Comparison of ENCODE assay signal across 12 mouse cellular contexts in the genomic region with DNA sequence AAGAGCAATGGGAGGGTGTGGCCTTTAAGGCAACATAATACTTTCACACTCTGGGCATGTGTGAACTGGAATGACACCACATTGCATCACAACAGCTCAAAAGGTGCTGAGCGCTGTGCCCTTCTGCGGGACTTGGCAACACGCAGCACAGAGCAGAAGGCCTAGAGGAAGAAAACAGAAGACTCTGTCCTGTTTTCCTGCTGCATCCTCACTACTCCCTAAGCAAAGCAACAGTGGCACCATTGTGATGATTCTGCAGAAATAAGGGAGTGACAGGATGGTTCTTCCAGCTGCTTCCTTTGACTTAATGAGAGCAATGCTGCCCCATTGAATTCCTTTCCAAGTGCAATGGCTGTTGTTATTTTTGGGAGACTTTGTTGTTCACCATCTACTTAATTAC.
A peak's percentile ranks its signal among the peaks of the same experiment; 100 is the strongest.
DNase-seq lines count a peak whose midpoint lies in the region; ATAC-seq and TF ChIP-seq lines count a peak whose summit lies in the region.
"Had no signal": no experiment of that assay in that cellular context is flagged by ENCODE, and none has a peak within 500 bp of the region (broad histone marks: within the 10 kb centered on the region; RNA-seq: fewer than 3 reads in every experiment).

No protein-coding gene starts in this region.

- TF ChIP-seq CTCF in midbrain, postnatal 0 days (IDR thresholded peaks at IDR 0.05), result no peak

- H3K36me3 ChIP-seq in heart, embryonic 12.5 days, result no peaks in the 10 kb centered on the region
- no peaks in the 10 kb centered on the region for H3K36me3 ChIP-seq in midbrain, postnatal 0 days (ENCODE audit: insufficient read depth, low read length)
- no peaks in the 10 kb centered on the region for H3K36me3 ChIP-seq in midbrain, embryonic 16.5 days (ENCODE audit: control insufficient read depth, insufficient read depth, low read length)
- no peaks in the 10 kb centered on the region for H3K36me3 ChIP-seq in heart, embryonic 13.5 days
- H3K36me3 ChIP-seq: midbrain, embryonic 13.5 days had no signal

- no peak for ATAC-seq in heart, embryonic 12.5 days (ENCODE audit: insufficient number of reproducible peaks, low FRiP score)
- ATAC-seq in midbrain, postnatal 0 days (ENCODE audit: low FRiP score), result peak; percentile 47; the same call in 1 of the 2 replicates
- ATAC-seq in midbrain, embryonic 16.5 days, result no peak
- no peak for ATAC-seq in heart, embryonic 13.5 days (ENCODE audit: extremely low read depth, insufficient number of reproducible peaks, low FRiP score, low TSS enrichment)
- ATAC-seq: intestine, postnatal 0 days; midbrain, embryonic 13.5 days had no signal

- H3K4me1 ChIP-seq in heart, embryonic 12.5 days (replicated peaks), result peaks cover 10% of the 10 kb centered on the region
- H3K4me1 ChIP-seq in midbrain, postnatal 0 days (ENCODE audit: insufficient read depth, low read length), result no peaks in the 10 kb centered on the region
- H3K4me1 ChIP-seq in midbrain, embryonic 16.5 days (ENCODE audit: control insufficient read depth, insufficient read depth, low read length), result no peaks in the 10 kb centered on the region
- peaks cover 22% of the 10 kb centered on the region for H3K4me1 ChIP-seq in heart, embryonic 13.5 days
- H3K4me1 ChIP-seq: midbrain, embryonic 13.5 days had no signal

- H3K4me2 ChIP-seq in heart, embryonic 12.5 days, result no peak overlapping the region
- H3K4me2 ChIP-seq in midbrain, postnatal 0 days (ENCODE audit: low read depth, low read length, poor library complexity, severe bottlenecking), result no peak overlapping the region
- no peak overlapping the region for H3K4me2 ChIP-seq in midbrain, embryonic 16.5 days (ENCODE audit: low read length)
- no peak overlapping the region for H3K4me2 ChIP-seq in heart, embryonic 13.5 days
- H3K4me2 ChIP-seq: midbrain, embryonic 13.5 days had no signal

- no peaks in the 10 kb centered on the region for H3K9me3 ChIP-seq in heart, embryonic 12.5 days (replicated peaks)
- H3K9me3 ChIP-seq in midbrain, postnatal 0 days (ENCODE audit: low read length), result no peaks in the 10 kb centered on the region
- no peaks in the 10 kb centered on the region for H3K9me3 ChIP-seq in midbrain, embryonic 16.5 days (replicated peaks; ENCODE audit: control insufficient read depth, low read length, poor library complexity, severe bottlenecking)
- no peaks in the 10 kb centered on the region for H3K9me3 ChIP-seq in heart, embryonic 13.5 days
- H3K9me3 ChIP-seq: midbrain, embryonic 13.5 days had no signal

- WGBS in heart, embryonic 12.5 days, result 76% methylated on average over 3 of the region's 3 CpGs
- 81% methylated on average over 3 of the region's 3 CpGs for WGBS in midbrain, postnatal 0 days
- 93% methylated on average over 3 of the region's 3 CpGs for WGBS in midbrain, embryonic 16.5 days
- WGBS in heart, embryonic 13.5 days, result 83% methylated on average over 3 of the region's 3 CpGs

- DNase-seq in heart, adult 11 months, result peak; percentile 97
- DNase-seq in midbrain, postnatal 0 days (ENCODE audit: low spot score), result peak; percentile 30
- no peak for DNase-seq in testis, postnatal 14 days (ENCODE audit: low spot score)
- DNase-seq in cerebellum, adult 11 months, result no peak
- DNase-seq in cerebellum, adult 9-10 months, result no peak
- DNase-seq: cerebellum, postnatal 25 days; liver had no signal

- H3K4me3 ChIP-seq in heart, embryonic 12.5 days, result no peak overlapping the region
- no peak overlapping the region for H3K4me3 ChIP-seq in midbrain, postnatal 0 days (ENCODE audit: low read depth, low read length)
- H3K4me3 ChIP-seq in midbrain, embryonic 16.5 days (ENCODE audit: low read depth, low read length), result no peak overlapping the region
- H3K4me3 ChIP-seq in heart, embryonic 13.5 days, result no peak overlapping the region
- H3K4me3 ChIP-seq: midbrain, embryonic 13.5 days had no signal

- H3K27ac ChIP-seq in heart, embryonic 12.5 days (ENCODE audit: poor library complexity, severe bottlenecking), result no peak overlapping the region
- no peak overlapping the region for H3K27ac ChIP-seq in midbrain, postnatal 0 days (ENCODE audit: low read depth, low read length)
- no peak overlapping the region for H3K27ac ChIP-seq in midbrain, embryonic 16.5 days (ENCODE audit: low read length)
- 0 out of 2 replicates have a peak overlapping the region, but pooled peaks have one; percentile 12 for H3K27ac ChIP-seq in heart, embryonic 13.5 days (replicated peaks)
- H3K27ac ChIP-seq: midbrain, embryonic 13.5 days had no signal

- no peak overlapping the region for H3K9ac ChIP-seq in heart, embryonic 12.5 days
- H3K9ac ChIP-seq in midbrain, postnatal 0 days (replicated peaks; ENCODE audit: low read length, poor library complexity, severe bottlenecking), result no peak overlapping the region
- no peak overlapping the region for H3K9ac ChIP-seq in midbrain, embryonic 16.5 days (ENCODE audit: low read depth, low read length)
- no peak overlapping the region for H3K9ac ChIP-seq in heart, embryonic 13.5 days
- H3K9ac ChIP-seq: midbrain, embryonic 13.5 days had no signal

- no peaks in the 10 kb centered on the region for H3K27me3 ChIP-seq in heart, embryonic 12.5 days (replicated peaks)
- H3K27me3 ChIP-seq in midbrain, postnatal 0 days (ENCODE audit: insufficient read depth, low read length), result no peaks in the 10 kb centered on the region
- no peaks in the 10 kb centered on the region for H3K27me3 ChIP-seq in midbrain, embryonic 16.5 days (ENCODE audit: control insufficient read depth, insufficient read depth, low read depth, low read length)
- H3K27me3 ChIP-seq in heart, embryonic 13.5 days (replicated peaks), result no peaks in the 10 kb centered on the region
- H3K27me3 ChIP-seq: midbrain, embryonic 13.5 days had no signal

Comparison
In these comparisons a context has a peak if more than half of its experiments do, and no peak if none do; other contexts are left out.
1. DNase-seq: peak in heart, adult 11 months (single experiment) and midbrain, postnatal 0 days (single experiment); none in testis, postnatal 14 days (single experiment), cerebellum, adult 11 months (single experiment) and cerebellum, adult 9-10 months (single experiment).